Mouse (Mus musculus): ENCODE measurements at regions not wholly inside any gene's neighbourhood (a gene's known extent, or its start where the extent isn't known, plus 50 kb on each side); places are given as distances from the start of the nearest gene placed in this dataset.

DNA sequence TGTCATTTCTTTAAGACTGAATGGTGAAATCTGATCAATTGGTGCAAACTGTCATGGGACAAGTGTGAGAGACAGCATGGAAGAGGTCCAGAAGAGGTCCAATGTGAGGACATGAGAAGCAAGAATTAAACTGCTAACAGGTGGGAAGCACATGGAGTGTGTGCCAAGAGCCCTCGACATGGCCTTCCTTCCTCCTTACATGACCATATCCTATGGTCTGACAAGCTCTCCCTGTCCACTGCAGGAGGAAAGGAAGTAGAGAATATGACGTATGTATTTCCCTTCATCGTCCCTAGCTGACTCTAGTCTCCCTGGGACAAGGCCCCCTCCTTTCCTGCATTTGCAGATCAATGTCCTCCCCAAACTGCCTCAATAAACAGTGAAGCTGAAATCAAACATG is 152.1 kb downstream of the Dad1 start:
- ATAC-seq (replicated peaks; ENCODE audit: low FRiP score, low TSS enrichment, low read depth) (no peak), DNase-seq (ENCODE audit: low spot score) (no peak)
- H3K36me3 ChIP-seq (ENCODE audit: control insufficient read depth, insufficient read depth, low read length): no peaks in the 10 kb centered on the region
- H3K27ac ChIP-seq (ENCODE audit: low read depth): no peak overlapping the region
- H3K4me1 ChIP-seq (replicated peaks; ENCODE audit: control insufficient read depth, insufficient read depth, low read length): peaks cover 24% of the 10 kb centered on the region
- WGBS: 34% methylated on average over 3 of the region's 3 CpGs
- no peak overlapping the region for H3K9ac ChIP-seq (ENCODE audit: low read length)
- no peaks in the 10 kb centered on the region for H3K27me3 ChIP-seq (replicated peaks; ENCODE audit: control insufficient read depth, insufficient read depth, low read length)
- no peaks in the 10 kb centered on the region for H3K9me3 ChIP-seq (ENCODE audit: control insufficient read depth, low read length)
- H3K4me3 ChIP-seq (ENCODE audit: low read depth, low read length): no peak overlapping the region
- H3K4me2 ChIP-seq (ENCODE audit: low read length): no peak overlapping the region

DNA sequence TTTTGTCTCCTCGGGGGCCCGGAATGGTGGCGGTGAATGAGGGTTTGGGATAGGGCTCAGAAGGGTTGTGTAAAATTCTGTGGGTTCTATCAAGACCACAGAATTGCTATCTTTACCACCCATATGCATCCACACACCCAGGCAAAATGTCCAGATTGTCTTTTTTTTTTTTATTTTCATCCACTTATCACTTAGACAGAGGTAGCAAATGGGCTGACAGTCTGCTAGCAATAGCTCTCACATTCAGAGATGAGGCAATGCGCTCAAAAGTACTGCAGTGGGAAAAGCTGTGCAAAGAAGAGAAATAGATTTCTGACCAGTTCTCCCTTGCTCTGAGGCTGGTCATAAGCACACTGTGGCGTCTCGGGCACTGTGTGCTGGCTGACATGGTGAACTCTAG is 154.5 kb downstream of the Dad1 start:
- ATAC-seq (replicated peaks; ENCODE audit: low FRiP score, low TSS enrichment, low read depth) (no peak), DNase-seq (ENCODE audit: low spot score) (no peak)
- 88% methylated on average over 6 of the region's 6 CpGs for WGBS
- Histone ChIP-seq H3K4me1 (replicated peaks; ENCODE audit: control insufficient read depth, insufficient read depth, low read length) (peaks cover 24% of the 10 kb centered on the region), H3K9ac (ENCODE audit: low read length) (no peak overlapping the region), H3K36me3 (ENCODE audit: control insufficient read depth, insufficient read depth, low read length) (no peaks in the 10 kb centered on the region), H3K9me3 (ENCODE audit: control insufficient read depth, low read length) (no peaks in the 10 kb centered on the region), H3K4me3 (ENCODE audit: low read depth, low read length) (no peak overlapping the region), H3K27ac (ENCODE audit: low read depth) (no peak overlapping the region), H3K4me2 (ENCODE audit: low read length) (no peak overlapping the region), H3K27me3 (replicated peaks; ENCODE audit: control insufficient read depth, insufficient read depth, low read length) (no peaks in the 10 kb centered on the region)

DNA sequence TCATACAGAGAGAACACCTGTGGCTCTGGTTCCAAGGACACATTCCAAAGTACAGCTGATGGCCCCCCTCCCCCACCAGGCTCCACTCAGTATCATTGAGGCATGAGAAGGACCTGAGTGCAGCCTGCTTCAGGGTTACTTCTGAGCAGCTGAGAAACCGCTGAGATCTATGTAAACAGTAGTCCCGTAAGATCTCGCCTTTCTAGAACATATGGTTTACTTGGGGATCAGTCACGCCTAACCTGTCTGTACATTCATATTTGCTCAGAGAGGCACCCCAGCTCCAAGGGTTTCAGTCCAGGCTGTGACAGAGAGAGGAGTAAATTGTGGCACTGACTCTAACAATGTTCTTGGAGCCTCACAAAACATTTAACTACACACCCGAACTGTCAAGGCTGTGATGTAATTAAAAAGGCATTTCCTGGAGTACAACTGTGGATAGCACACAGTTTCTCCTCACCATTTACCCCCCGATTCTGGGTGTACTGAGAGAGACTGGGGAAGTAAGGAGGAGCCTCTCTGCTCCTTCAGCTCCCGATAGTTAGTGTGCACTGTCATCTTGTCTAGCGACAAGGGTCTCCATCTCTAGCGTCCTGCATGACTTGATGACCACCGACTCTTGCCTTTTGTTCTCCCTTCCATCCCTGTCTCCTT is 155.7 kb downstream of the Dad1 start:
- 34% methylated on average over 10 of the region's 10 CpGs for WGBS
- Histone ChIP-seq H3K4me2 (ENCODE audit: low read length) (0 out of 2 replicates have a peak overlapping the region, but pooled peaks have one; percentile 22), H3K27ac (ENCODE audit: low read depth) (no peak overlapping the region), H3K36me3 (ENCODE audit: control insufficient read depth, insufficient read depth, low read length) (no peaks in the 10 kb centered on the region), H3K9ac (ENCODE audit: low read length) (no peak overlapping the region), H3K4me3 (ENCODE audit: low read depth, low read length) (no peak overlapping the region), H3K4me1 (replicated peaks; ENCODE audit: control insufficient read depth, insufficient read depth, low read length) (peaks cover 24% of the 10 kb centered on the region), H3K9me3 (ENCODE audit: control insufficient read depth, low read length) (no peaks in the 10 kb centered on the region), H3K27me3 (replicated peaks; ENCODE audit: control insufficient read depth, insufficient read depth, low read length) (no peaks in the 10 kb centered on the region)
- peak; percentile 49 for ATAC-seq (replicated peaks; ENCODE audit: low FRiP score, low TSS enrichment, low read depth)
- DNase-seq (ENCODE audit: low spot score): peak; percentile 58

DNA sequence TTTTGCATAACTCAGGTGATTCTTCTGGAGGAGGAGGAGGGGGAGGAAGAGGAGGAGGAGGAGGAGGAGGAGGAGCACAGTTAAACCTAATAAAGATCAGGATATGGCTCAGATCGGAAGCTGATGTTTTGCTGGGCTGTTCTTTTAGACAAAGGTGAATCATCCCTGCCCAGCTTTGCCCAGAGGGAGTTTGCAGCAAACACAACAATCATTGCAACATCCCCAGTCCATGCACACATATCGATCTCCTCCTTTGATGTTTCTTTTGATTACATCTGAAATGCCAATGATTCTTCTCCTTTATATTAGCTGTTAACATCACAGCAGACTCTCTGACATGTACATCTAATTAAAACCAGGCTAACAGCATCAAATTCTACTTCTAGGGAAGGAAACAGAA is 156.9 kb downstream of the Dad1 start:
- no peak for DNase-seq (ENCODE audit: low spot score)
- no peak for ATAC-seq (replicated peaks; ENCODE audit: low FRiP score, low TSS enrichment, low read depth)
- 50% methylated on average over 2 of the region's 2 CpGs for WGBS

DNA sequence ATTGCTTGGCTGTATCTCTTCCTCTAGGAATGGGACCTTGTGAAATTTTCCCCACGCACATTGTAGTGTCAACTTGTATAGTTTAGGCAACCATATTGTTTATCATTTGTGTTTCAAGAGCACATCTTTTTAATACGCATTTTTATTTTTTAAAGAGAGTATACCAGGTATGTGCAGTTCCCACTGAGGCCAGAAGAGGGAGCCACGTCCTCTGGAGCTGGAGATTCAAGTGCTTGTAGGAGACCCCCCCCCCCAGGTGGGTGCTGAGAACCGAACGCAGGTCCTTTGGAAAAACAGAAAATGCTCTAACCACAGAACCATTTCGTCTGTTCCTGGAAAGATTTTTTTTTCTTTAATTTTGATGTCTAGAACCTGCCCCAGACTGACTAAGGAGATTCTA is 161.5 kb downstream of the Dad1 start:
- DNase-seq (ENCODE audit: low spot score): no peak
- 91% methylated on average over 6 of the region's 6 CpGs for WGBS
- Histone ChIP-seq H3K4me3 (ENCODE audit: low read depth, low read length) (no peak overlapping the region), H3K27me3 (replicated peaks; ENCODE audit: control insufficient read depth, insufficient read depth, low read length) (no peaks in the 10 kb centered on the region), H3K9ac (ENCODE audit: low read length) (no peak overlapping the region), H3K4me1 (replicated peaks; ENCODE audit: control insufficient read depth, insufficient read depth, low read length) (no peaks in the 10 kb centered on the region), H3K36me3 (ENCODE audit: control insufficient read depth, insufficient read depth, low read length) (no peaks in the 10 kb centered on the region), H3K4me2 (ENCODE audit: low read length) (no peak overlapping the region), H3K9me3 (ENCODE audit: control insufficient read depth, low read length) (no peaks in the 10 kb centered on the region), H3K27ac (ENCODE audit: low read depth) (no peak overlapping the region)
- no peak for ATAC-seq (replicated peaks; ENCODE audit: low FRiP score, low TSS enrichment, low read depth)

More for the DNA sequence above, 156.9 kb downstream of the Dad1 start:
- H3K9me3 ChIP-seq (ENCODE audit: control insufficient read depth, low read length): no peaks in the 10 kb centered on the region
- H3K4me1 ChIP-seq (replicated peaks; ENCODE audit: control insufficient read depth, insufficient read depth, low read length): peaks cover 18% of the 10 kb centered on the region
- no peaks in the 10 kb centered on the region for H3K27me3 ChIP-seq (replicated peaks; ENCODE audit: control insufficient read depth, insufficient read depth, low read length)
- no peak overlapping the region; the same call in 1 of the 2 replicates for H3K27ac ChIP-seq (ENCODE audit: low read depth)
- H3K4me3 ChIP-seq (ENCODE audit: low read depth, low read length): no peak overlapping the region
- H3K4me2 ChIP-seq (ENCODE audit: low read length): no peak overlapping the region
- H3K36me3 ChIP-seq (ENCODE audit: control insufficient read depth, insufficient read depth, low read length): no peaks in the 10 kb centered on the region
- no peak overlapping the region for H3K9ac ChIP-seq (ENCODE audit: low read length)

DNA sequence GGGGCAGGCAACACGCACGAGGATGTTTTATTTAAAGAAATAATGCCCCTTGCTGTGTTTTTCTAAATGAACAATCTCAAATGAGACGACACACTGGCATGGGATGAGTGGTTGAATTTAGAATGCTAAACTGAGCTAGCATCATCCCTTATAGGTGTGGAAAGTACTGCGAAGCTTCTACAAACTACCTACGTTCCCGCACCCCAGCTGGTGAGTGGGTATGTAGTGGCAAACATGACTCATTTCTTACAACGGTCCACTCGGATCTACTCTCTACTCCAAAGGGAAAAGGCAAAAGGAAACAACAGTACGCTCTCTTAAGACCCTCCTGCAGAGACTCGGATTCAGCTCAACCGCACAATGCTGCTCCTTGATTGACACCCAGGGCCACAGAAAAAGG is 167.2 kb downstream of the Dad1 start:
- DNase-seq (ENCODE audit: low spot score) (no peak), ATAC-seq (replicated peaks; ENCODE audit: low FRiP score, low TSS enrichment, low read depth) (no peak)
- WGBS: 84% methylated on average over 11 of the region's 11 CpGs
- no peaks in the 10 kb centered on the region for H3K27me3 ChIP-seq (replicated peaks; ENCODE audit: control insufficient read depth, insufficient read depth, low read length)
- H3K36me3 ChIP-seq (ENCODE audit: control insufficient read depth, insufficient read depth, low read length): no peaks in the 10 kb centered on the region
- no peaks in the 10 kb centered on the region for H3K9me3 ChIP-seq (ENCODE audit: control insufficient read depth, low read length)
- H3K27ac ChIP-seq (ENCODE audit: low read depth): no peak overlapping the region
- no peak overlapping the region for H3K9ac ChIP-seq (ENCODE audit: low read length)
- 0 out of 2 replicates have a peak, but pooled peaks cover 2% of the 10 kb centered on the region for H3K4me1 ChIP-seq (replicated peaks; ENCODE audit: control insufficient read depth, insufficient read depth, low read length)
- no peak overlapping the region for H3K4me2 ChIP-seq (ENCODE audit: low read length)
- H3K4me3 ChIP-seq (ENCODE audit: low read depth, low read length): no peak overlapping the region

DNA sequence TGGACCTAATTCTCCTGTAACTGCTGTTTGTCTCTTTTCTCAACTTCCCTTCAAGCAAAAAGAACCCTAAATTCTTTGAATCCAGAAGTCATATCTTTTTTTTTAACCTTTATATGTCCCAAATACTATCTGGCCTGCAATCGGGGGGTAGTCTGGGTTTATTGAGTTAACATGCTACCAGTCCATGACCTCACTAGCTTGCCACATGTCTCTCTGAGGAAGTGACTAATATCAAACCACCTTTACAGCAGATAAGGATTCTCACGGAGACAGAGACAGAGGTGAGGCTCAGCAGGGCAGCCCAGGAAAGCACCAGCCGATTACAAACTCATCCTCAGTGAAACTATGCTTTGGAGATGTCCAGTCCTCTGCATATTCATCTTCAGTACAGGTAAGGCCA is 179.2 kb downstream of the Dad1 start:
- 73% methylated on average over 3 of the region's 3 CpGs for WGBS
- DNase-seq (ENCODE audit: low spot score) (no peak), ATAC-seq (replicated peaks; ENCODE audit: low FRiP score, low TSS enrichment, low read depth) (no peak)
- H3K4me3 ChIP-seq (ENCODE audit: low read depth, low read length): no peak overlapping the region
- H3K9me3 ChIP-seq (ENCODE audit: control insufficient read depth, low read length): no peaks in the 10 kb centered on the region
- no peaks in the 10 kb centered on the region for H3K36me3 ChIP-seq (ENCODE audit: control insufficient read depth, insufficient read depth, low read length)
- H3K27me3 ChIP-seq (replicated peaks; ENCODE audit: control insufficient read depth, insufficient read depth, low read length): no peaks in the 10 kb centered on the region
- no peak overlapping the region for H3K27ac ChIP-seq (ENCODE audit: low read depth)
- peaks cover 9% of the 10 kb centered on the region for H3K4me1 ChIP-seq (replicated peaks; ENCODE audit: control insufficient read depth, insufficient read depth, low read length)
- no peak overlapping the region for H3K4me2 ChIP-seq (ENCODE audit: low read length)
- H3K9ac ChIP-seq (ENCODE audit: low read length): no peak overlapping the region

DNA sequence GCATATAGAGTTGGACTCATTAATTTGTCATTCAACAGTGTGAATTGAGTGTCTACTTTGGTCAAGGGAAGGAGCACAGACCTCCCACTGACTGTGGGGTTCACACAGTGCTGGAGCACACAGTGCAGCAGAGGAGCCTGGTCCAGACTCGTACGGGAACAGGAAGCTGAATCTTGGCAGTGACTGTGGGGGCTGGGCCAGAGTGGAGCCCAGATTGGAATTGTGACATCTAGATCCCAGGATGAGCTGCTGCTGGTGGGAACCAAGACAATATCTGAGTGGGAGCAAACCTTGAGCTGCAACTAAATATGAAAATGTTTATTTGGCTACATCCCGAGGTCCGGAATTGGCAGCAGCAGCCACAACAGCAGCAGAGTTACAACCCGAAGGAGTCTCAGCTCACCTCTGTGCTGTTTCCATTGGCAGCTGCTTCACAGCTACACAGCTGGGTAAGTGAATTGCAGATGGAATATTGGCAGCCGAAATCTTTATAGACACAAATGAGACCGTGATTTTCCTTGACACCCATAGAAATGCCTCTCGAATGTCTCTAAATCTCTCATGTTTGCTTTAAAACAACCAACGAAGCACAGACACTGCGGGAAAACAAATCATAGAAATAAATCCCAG is 181.5 kb downstream of the Dad1 start:
- H3K9ac ChIP-seq (ENCODE audit: low read length): no peak overlapping the region
- DNase-seq (ENCODE audit: low spot score) (no peak), ATAC-seq (replicated peaks; ENCODE audit: low FRiP score, low TSS enrichment, low read depth) (no peak)
- H3K27ac ChIP-seq (ENCODE audit: low read depth): peak overlapping the region; percentile 22; the same call in 1 of the 2 replicates
- H3K9me3 ChIP-seq (ENCODE audit: control insufficient read depth, low read length): no peaks in the 10 kb centered on the region
- no peaks in the 10 kb centered on the region for H3K36me3 ChIP-seq (ENCODE audit: control insufficient read depth, insufficient read depth, low read length)
- H3K4me1 ChIP-seq (replicated peaks; ENCODE audit: control insufficient read depth, insufficient read depth, low read length): peaks cover 9% of the 10 kb centered on the region
- 43% methylated on average over 10 of the region's 10 CpGs for WGBS
- H3K4me2 ChIP-seq (ENCODE audit: low read length): peak overlapping the region; percentile 24; the same call in 1 of the 2 replicates
- no peaks in the 10 kb centered on the region for H3K27me3 ChIP-seq (replicated peaks; ENCODE audit: control insufficient read depth, insufficient read depth, low read length)
- H3K4me3 ChIP-seq (ENCODE audit: low read depth, low read length): no peak overlapping the region

DNA sequence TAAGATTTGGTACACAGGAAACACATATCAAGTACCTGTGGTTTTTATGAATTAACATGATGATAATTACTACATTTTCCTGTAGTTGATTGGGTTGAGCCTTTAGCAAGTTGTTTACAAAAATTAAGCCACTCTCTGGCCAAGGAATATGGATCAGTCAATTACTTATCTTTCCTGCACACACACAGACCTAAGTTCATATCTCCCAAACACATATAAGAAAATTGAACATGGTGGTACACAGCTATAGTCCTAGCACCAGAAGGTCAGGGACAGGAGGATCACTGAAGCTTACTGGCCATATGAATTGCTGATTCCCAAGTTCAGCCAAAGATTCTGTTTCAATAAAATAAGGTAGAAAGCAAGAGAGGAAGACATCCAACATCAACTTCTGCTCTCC is 183.7 kb downstream of the Dad1 start:
- Histone ChIP-seq H3K27me3 (replicated peaks; ENCODE audit: control insufficient read depth, insufficient read depth, low read length) (no peaks in the 10 kb centered on the region), H3K27ac (ENCODE audit: low read depth) (no peak overlapping the region), H3K4me2 (ENCODE audit: low read length) (no peak overlapping the region), H3K4me3 (ENCODE audit: low read depth, low read length) (no peak overlapping the region), H3K4me1 (replicated peaks; ENCODE audit: control insufficient read depth, insufficient read depth, low read length) (peaks cover 9% of the 10 kb centered on the region), H3K9me3 (ENCODE audit: control insufficient read depth, low read length) (no peaks in the 10 kb centered on the region), H3K9ac (ENCODE audit: low read length) (no peak overlapping the region), H3K36me3 (ENCODE audit: control insufficient read depth, insufficient read depth, low read length) (no peaks in the 10 kb centered on the region)
- DNase-seq (ENCODE audit: low spot score) (no peak), ATAC-seq (replicated peaks; ENCODE audit: low FRiP score, low TSS enrichment, low read depth) (no peak)

Measured in intestine, embryonic 14.5 days (tissue).